Mouse (Mus musculus) effector memory CD4-positive, alpha-beta T cell, adult 5 months (primary cell): Measurements from ENCODE around the gene Cald1. TPM values are rescaled to one million over a fixed set of nuclear protein-coding genes. Genes with fewer than 3 reads are reported as not detected.

ENCODE experiments used
- polyA plus RNA-seq: library from polyadenylated mRNA; unstranded; fragments of 100-300 nt; shearing (Covaris generic); gene quantifications from one replicate; pipeline ENCODE4 v1.2.1, GENCODE M21; 2017

Cald1 gene
- not detected for polyA plus RNA-seq

GRCm38 (mm10) chr6:34598121-34599065 is at the start of gene Cald1:
Cald1 (plus strand) TSS chr6:34598500.

GRCm38 (mm10) chr6:34780231-34780942 is 182.1 kb downstream of the Cald1 start, which contains the start of gene Agbl3:
Agbl3 (plus strand) TSS chr6:34780432.

Other genes with a start within 250 kb of the Cald1 start
- gene Akr1b8, start 244.4 kb upstream of the Cald1 start, polyA plus RNA-seq, result 1.3 TPM
- gene Akr1b10, start 214.3 kb upstream of the Cald1 start, polyA plus RNA-seq, result 38.5 TPM
- gene Akr1b7, start 186.2 kb upstream of the Cald1 start, polyA plus RNA-seq, result not detected
- gene Bpgm, start 122.3 kb upstream of the Cald1 start, polyA plus RNA-seq, result 29.5 TPM
- gene Agbl3, start 181.9 kb downstream of the Cald1 start, polyA plus RNA-seq, result 1.5 TPM